Mouse (Mus musculus): ENCODE measurements around the gene 0610040J01Rik.

- TF ChIP-seq POLR2A (IDR thresholded peaks at IDR 0.05; ENCODE audit: borderline replicate concordance, extremely low read depth, low read depth, low read length) (no peak), CTCF (IDR thresholded peaks at IDR 0.05; ENCODE audit: insufficient read depth, low read length) (no peak)
Measured at GRCm38 (mm10) chr5:63918201-63918600, 106.0 kb downstream of the 0610040J01Rik start.
